Mouse (Mus musculus) natural killer cell, adult 2 months (primary cell): ENCODE measurements around the gene Amh.

Experiments
- DNase-seq, 2 experiments: peaks; one replicate each; pipeline ENCODE4 v3.0.0; 2022; ENCODE audit warnings: low spot score in 2 of 2

Gene Amh

GRCm38 (mm10) chr10:80804916-80805315, at the start of gene Amh:
Amh (plus strand) TSS chr10:80805243.
- no peak for DNase-seq

GRCm38 (mm10) chr10:80755291-80756015, 49.6 kb upstream of the Amh start:
- no peak for DNase-seq

GRCm38 (mm10) chr10:80756099-80756498, 48.9 kb upstream of the Amh start:
- no peak for DNase-seq

GRCm38 (mm10) chr10:80756509-80756908, 48.5 kb upstream of the Amh start:
- DNase-seq: no peak

- DNase-seq: no peak
These were observed 48.1 kb upstream of the Amh start for GRCm38 (mm10) chr10:80756967-80757366.

GRCm38 (mm10) chr10:80757717-80758116, 47.3 kb upstream of the Amh start:
- DNase-seq: peak; percentile 48 to 68

GRCm38 (mm10) chr10:80758651-80759050, 46.4 kb upstream of the Amh start:
- peak; percentile 51 to 68 for DNase-seq

- DNase-seq: no peak
These were observed 44.2 kb upstream of the Amh start for GRCm38 (mm10) chr10:80760596-80761524.

GRCm38 (mm10) chr10:80761821-80762220, 43.2 kb upstream of the Amh start:
- DNase-seq: no peak

- DNase-seq: peak; percentile 61 to 81
These were observed 41.5 kb upstream of the Amh start for GRCm38 (mm10) chr10:80763502-80763901.

- no peak for DNase-seq
These were observed 39.3 kb upstream of the Amh start for GRCm38 (mm10) chr10:80765746-80766145.

- no peak for DNase-seq
These were observed 38.8 kb upstream of the Amh start for GRCm38 (mm10) chr10:80766161-80766815.

- no peak for DNase-seq
These were observed 36.7 kb upstream of the Amh start for GRCm38 (mm10) chr10:80768365-80768764.

GRCm38 (mm10) chr10:80773816-80774215, 31.2 kb upstream of the Amh start:
- no peak for DNase-seq

GRCm38 (mm10) chr10:80774549-80774948, 30.5 kb upstream of the Amh start:
- peak; percentile 54 to 65 for DNase-seq

GRCm38 (mm10) chr10:80774981-80775380, 30.1 kb upstream of the Amh start:
- no peak for DNase-seq

GRCm38 (mm10) chr10:80775731-80776130, 29.3 kb upstream of the Amh start:
- DNase-seq: no peak

- no peak for DNase-seq
These were observed 28.6 kb upstream of the Amh start for GRCm38 (mm10) chr10:80776358-80776869.

GRCm38 (mm10) chr10:80777123-80777522, 27.9 kb upstream of the Amh start:
- no peak for DNase-seq

- DNase-seq: no peak
These were observed 25.5 kb upstream of the Amh start for GRCm38 (mm10) chr10:80779565-80779964.

GRCm38 (mm10) chr10:80784302-80784701, 20.7 kb upstream of the Amh start:
- DNase-seq: no peak

GRCm38 (mm10) chr10:80784871-80785270, 20.2 kb upstream of the Amh start:
- no peak for DNase-seq
